Mouse (Mus musculus) gastrocnemius, adult 8-10 months (tissue): ENCODE results near the gene Mri1. TPM values are rescaled to one million over a fixed set of nuclear protein-coding genes. Genes with fewer than 3 reads are reported as not detected.
A peak's percentile ranks its signal among the peaks of the same experiment; 100 is the strongest.

ENCODE experiments used
- DNase-seq, 2 experiments: peaks; one replicate each; pipeline ENCODE4 v3.0.0; 2022; ENCODE audit warnings: low spot score in 2 of 2
- microRNA-seq: library from miRNA; unstranded; fragments of <30 nt; microRNA quantifications from one replicate; pipeline ENCODE4 v1.2.0, GENCODE M21; 2022
- total RNA-seq, 4 experiments: library from RNA; stranded (reverse); gene quantifications; 2 replicates each; pipeline ENCODE4 v1.2.4; 2022

The Mri1 gene
- total RNA-seq, 4 experiments from 2014 or later: 13.3 to 18.8 (median 16.4) TPM

- DNase-seq: peak; percentile 72 to 81
Measured at GRCm38 (mm10) chr8:84202938-84203917, 53.9 kb downstream of the Mri1 start.

GRCm38 (mm10) chr8:84202466-84202865 is 54.7 kb downstream of the Mri1 start:
- DNase-seq: peak in 1 of 2 experiments; percentile 49

GRCm38 (mm10) chr8:84201545-84202245 is 55.4 kb downstream of the Mri1 start:
- peak; percentile 72 to 84 for DNase-seq

GRCm38 (mm10) chr8:84200652-84201544 is 56.2 kb downstream of the Mri1 start:
- peak; percentile 80 to 83 for DNase-seq

- peak in 1 of 2 experiments; percentile 35 for DNase-seq
Measured at GRCm38 (mm10) chr8:84200126-84200555, 57.0 kb downstream of the Mri1 start.

Small RNA genes lying within 50 kb of the gene (microRNA-seq; reads per million reads assigned to microRNA genes)
- gene Mir23a: 55,828 reads per million, percentile 98 among the genes with 10 or more reads in this experiment
- gene Mir24-2: not detected
- gene Mir27a: 711 reads per million, percentile 74 among the genes with 10 or more reads in this experiment
- gene Mir3074-2: not detected

Other genes starting within 250 kb of the Mri1 start
- 1 to 10 TPM; 1.1 to 3.9 (median 2.5) TPM for gene 2210011C24Rik, start 245.2 kb downstream of the Mri1 start, total RNA-seq
- gene Palm3, start 235.9 kb downstream of the Mri1 start, total RNA-seq: under 1 TPM in 2 of 4 experiments, not detected in 2; 0.11 to 0.16 TPM
- under 1 TPM; 0.27 to 0.56 (median 0.43) TPM for gene Il27ra, start 214.7 kb downstream of the Mri1 start, total RNA-seq
- gene Rln3, start 212.3 kb downstream of the Mri1 start, total RNA-seq: not detected
- 1 to 10 TPM in 2 of 4 experiments, under 1 TPM in 2; 0.77 to 1.4 (median 1.1) TPM for gene Gm10643, start 192.2 kb downstream of the Mri1 start, total RNA-seq
- gene Rfx1, start 190.5 kb downstream of the Mri1 start, total RNA-seq: 1 to 10 TPM; 3.1 to 4.9 (median 3.8) TPM
- gene Dcaf15, start 152.6 kb downstream of the Mri1 start, total RNA-seq: 1 to 10 TPM; 4.3 to 5.2 (median 4.7) TPM
- not detected for gene Podnl1, start 131.3 kb downstream of the Mri1 start, total RNA-seq
- gene Cc2d1a, start 109.4 kb downstream of the Mri1 start, total RNA-seq: 10 to 100 TPM; 14.0 to 20.0 (median 15.4) TPM
- gene 4930432K21Rik, start 109.3 kb downstream of the Mri1 start, total RNA-seq: under 1 TPM; 0.16 to 0.46 (median 0.30) TPM
- not detected for gene Nanos3, start 72.1 kb downstream of the Mri1 start, total RNA-seq
- 1 to 10 TPM; 6.8 to 7.9 (median 7.0) TPM for gene Zswim4, start 20.3 kb downstream of the Mri1 start, total RNA-seq
- gene D8Ertd738e, start 7.6 kb downstream of the Mri1 start, total RNA-seq: 100 to 1,000 TPM; 142 to 179 (median 152) TPM
- gene Ccdc130, start 13.1 kb upstream of the Mri1 start, total RNA-seq: 1 to 10 TPM; 4.7 to 8.2 (median 5.8) TPM
- 1 to 10 TPM; 2.2 to 4.6 (median 3.1) TPM for gene Cacna1a, start 131.1 kb upstream of the Mri1 start, total RNA-seq